Mouse (Mus musculus) liver, adult 2 months (tissue): ENCODE measurements around the gene Pak6. TPM values are rescaled to one million over a fixed set of nuclear protein-coding genes. Genes with fewer than 3 reads are reported as not detected.

Experiments used
- DNase-seq: peaks from one replicate; pipeline ENCODE4 v3.0.0-alpha.2; 2011; ENCODE audit warnings: low read depth, low spot score; ENCODE audit errors: extremely low read depth
- H3K27ac ChIP-seq: fragments of 200-500 bp; replicated peaks from 2 replicates; pipeline ENCODE4 v1.5.1; 2012; ENCODE audit warnings: low read depth, mild to moderate bottlenecking, control low read depth, inconsistent platforms, low read length; ENCODE audit not compliant: insufficient read depth
- H3K27me3 ChIP-seq: fragments of 200-500 bp; 2 replicates; pipeline ENCODE4 v1.6.1; 2012; ENCODE audit warnings: mild to moderate bottlenecking, moderate library complexity, low read length, inconsistent platforms; ENCODE audit not compliant: control insufficient read depth, insufficient read depth
- H3K36me3 ChIP-seq: fragments of 200-500 bp; 2 replicates; pipeline ENCODE4 v1.6.1; 2012; ENCODE audit warnings: low read length, inconsistent platforms; ENCODE audit not compliant: control insufficient read depth, insufficient read depth
- H3K4me1 ChIP-seq: fragments of 200-500 bp; 2 replicates; pipeline ENCODE4 v1.6.1; 2011; ENCODE audit warnings: low read length; ENCODE audit not compliant: control insufficient read depth, insufficient read depth
- H3K4me3 ChIP-seq: fragments of 200-500 bp; 2 replicates; pipeline ENCODE4 v1.5.1; 2011; ENCODE audit warnings: low read depth, mild to moderate bottlenecking, control low read depth, low read length, moderate library complexity; ENCODE audit not compliant: insufficient read depth
- H3K79me2 ChIP-seq: fragments of 200-500 bp; 2 replicates; pipeline ENCODE4 v1.6.1; 2012; ENCODE audit warnings: inconsistent platforms, mild to moderate bottlenecking, low read length, moderate library complexity; ENCODE audit not compliant: control insufficient read depth, insufficient read depth
- H3K9ac ChIP-seq: fragments of 200-500 bp; 2 replicates; pipeline ENCODE4 v1.6.1; 2012; ENCODE audit warnings: low read depth, mild to moderate bottlenecking, control low read depth, inconsistent platforms, low read length
- CTCF ChIP-seq: fragments of 200-500 bp; IDR thresholded peaks from 2 replicates; pipeline ENCODE4 v1.5.1; 2011; ENCODE audit warnings: low read depth, low read length, control low read depth
- POLR2A ChIP-seq: fragments of 200-500 bp; IDR thresholded peaks from 2 replicates; pipeline ENCODE4 v1.6.1; 2011; ENCODE audit warnings: low read length, control low read depth; ENCODE audit not compliant: insufficient read depth; ENCODE audit errors: extremely low read depth
- WGBS: fragments of 180-500 bp; shearing (Covaris S2); methylation state at CpG from one replicate; pipeline ENCODE4 v1.1.7; 2018; 5-methylcytosine and 5-hydroxymethylcytosine counted together
- polyA plus RNA-seq: library from polyadenylated mRNA; depleted of rRNA; stranded (reverse); fragments of >200 nt; gene quantifications from 2 replicates; pipeline ENCODE4 v1.2.3, GENCODE M21; 2012
- total RNA-seq: library from RNA; depleted of rRNA; stranded (reverse); fragments of >200 nt; gene quantifications from 2 replicates; pipeline ENCODE4 v1.2.3, GENCODE M21; 2014

The Pak6 gene
- total and polyA plus RNA-seq, 2 experiments: 0.23 TPM; not detected in 1

DNA sequence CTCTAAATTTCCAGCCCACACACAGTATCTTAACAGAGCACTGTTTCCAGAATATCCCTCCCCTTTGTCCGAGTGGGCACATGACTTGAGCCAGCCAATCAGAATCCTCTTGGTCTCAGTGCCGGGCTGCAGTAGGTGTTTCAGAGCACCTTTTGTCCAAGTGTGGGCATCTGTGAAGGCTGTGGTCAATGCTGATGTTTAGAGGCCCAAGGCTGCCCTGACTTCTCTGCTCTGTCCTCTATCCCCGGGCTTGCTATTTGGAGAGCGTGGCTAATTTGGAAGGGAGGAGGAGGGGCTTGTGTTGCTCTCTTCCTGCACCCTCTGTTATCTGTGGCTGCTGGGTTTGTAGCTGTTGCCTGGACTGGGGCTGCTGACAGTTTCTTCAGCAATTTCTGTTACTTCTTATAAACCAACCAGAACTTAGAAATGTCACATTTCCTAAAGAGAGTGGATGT, 3.1 kb upstream of the Pak6 start:
- peaks cover 8% of the 10 kb centered on the region; the same call in 1 of the 2 replicates for H3K27me3 ChIP-seq
- no peaks in the 10 kb centered on the region for H3K36me3 ChIP-seq
- TF ChIP-seq CTCF (no peak), POLR2A (no peak)
- peak; percentile 24 for DNase-seq
- H3K4me1 ChIP-seq: no peaks in the 10 kb centered on the region
- 4% methylated on average over 4 of the region's 4 CpGs for WGBS
- H3K27ac ChIP-seq: no peak overlapping the region
- H3K4me3 ChIP-seq: peak overlapping the region; percentile 34; the same call in 1 of the 2 replicates
- H3K9ac ChIP-seq: no peak overlapping the region
- H3K79me2 ChIP-seq: no peaks in the 10 kb centered on the region

DNA sequence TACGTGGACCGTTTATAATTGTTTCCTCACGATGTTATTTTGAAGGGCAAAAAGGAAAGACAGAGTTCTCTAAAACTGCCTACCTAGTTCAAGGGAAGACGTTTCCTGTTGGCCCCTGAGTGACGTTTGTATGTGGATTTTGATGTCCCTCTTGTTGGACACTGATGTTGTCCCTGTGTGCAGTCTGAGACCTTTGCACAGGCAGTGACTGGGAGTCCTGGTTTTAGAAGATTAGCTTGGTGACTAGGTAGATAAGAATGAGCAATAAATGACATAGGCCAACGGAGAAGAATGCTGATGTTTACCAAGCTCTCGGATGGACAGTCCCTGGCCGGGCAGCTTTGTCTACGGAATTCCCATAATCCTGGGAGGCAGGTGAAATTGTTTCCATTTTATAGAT, 1.2 kb upstream of the Pak6 start:
- WGBS: 74% methylated on average over 9 of the region's 9 CpGs
- Histone ChIP-seq H3K27ac (no peak overlapping the region), H3K4me3 (no peak overlapping the region), H3K79me2 (no peaks in the 10 kb centered on the region), H3K9ac (no peak overlapping the region), H3K4me1 (no peaks in the 10 kb centered on the region), H3K36me3 (no peaks in the 10 kb centered on the region), H3K27me3 (peaks cover 8% of the 10 kb centered on the region; the same call in 1 of the 2 replicates)
- DNase-seq: no peak
- no peak for TF ChIP-seq POLR2A
- TF ChIP-seq CTCF: no peak

DNA sequence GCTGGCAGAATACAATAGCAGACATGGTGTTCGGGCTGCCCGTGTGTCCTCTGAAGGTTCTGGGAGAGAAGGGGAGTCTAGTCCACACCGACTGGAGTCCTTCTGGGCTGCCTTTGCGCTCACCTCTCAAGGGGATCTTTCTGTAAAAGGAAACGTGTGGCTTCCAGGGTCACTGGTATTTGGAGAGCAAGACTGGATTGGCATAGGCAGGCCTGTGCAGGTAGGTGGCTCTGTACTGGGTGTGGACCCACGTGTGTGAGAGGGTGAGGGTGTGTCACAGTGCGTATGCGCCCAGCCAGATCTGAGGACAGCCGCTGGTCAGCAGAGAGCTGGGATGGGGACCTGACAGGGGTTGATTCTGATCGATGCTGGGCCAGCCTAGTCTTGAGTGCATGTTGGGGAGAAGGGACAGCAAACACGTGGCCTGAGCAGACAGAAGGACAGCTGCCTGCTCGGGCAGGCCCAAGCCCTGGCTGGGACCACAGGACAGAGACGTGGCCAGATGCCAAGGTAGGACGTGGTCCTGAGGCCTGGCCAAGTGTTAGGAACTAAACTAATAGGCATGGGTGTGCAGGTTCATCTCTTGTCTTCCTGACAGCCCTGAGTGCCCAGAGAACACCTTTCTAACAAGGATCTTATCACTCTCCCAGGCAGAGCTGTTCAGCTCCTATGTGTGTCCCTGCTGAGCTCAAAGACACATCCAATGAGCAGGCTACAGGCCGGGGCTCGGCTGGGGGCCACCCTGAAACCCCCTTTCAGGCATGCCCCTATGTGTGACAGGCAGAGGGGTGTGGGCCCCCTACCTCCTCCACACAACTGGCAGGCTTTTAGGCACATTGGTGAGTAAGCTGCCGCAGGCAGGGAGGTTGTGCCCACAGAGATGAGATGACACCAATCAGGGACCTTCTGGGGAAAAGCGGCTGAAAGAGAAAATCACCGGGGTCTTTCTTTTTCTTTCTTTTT, 982 bp downstream of the Pak6 start:
- H3K9ac ChIP-seq: no peak overlapping the region
- no peaks in the 10 kb centered on the region for H3K4me1 ChIP-seq
- DNase-seq: no peak
- H3K27ac ChIP-seq: no peak overlapping the region
- peaks cover 8% of the 10 kb centered on the region; the same call in 1 of the 2 replicates for H3K27me3 ChIP-seq
- TF ChIP-seq CTCF: no peak
- no peak for TF ChIP-seq POLR2A
- no peaks in the 10 kb centered on the region for H3K36me3 ChIP-seq
- H3K4me3 ChIP-seq: no peak overlapping the region; the same call in 1 of the 2 replicates
- WGBS: 56% methylated on average over 19 of the region's 19 CpGs
- no peaks in the 10 kb centered on the region for H3K79me2 ChIP-seq

DNA sequence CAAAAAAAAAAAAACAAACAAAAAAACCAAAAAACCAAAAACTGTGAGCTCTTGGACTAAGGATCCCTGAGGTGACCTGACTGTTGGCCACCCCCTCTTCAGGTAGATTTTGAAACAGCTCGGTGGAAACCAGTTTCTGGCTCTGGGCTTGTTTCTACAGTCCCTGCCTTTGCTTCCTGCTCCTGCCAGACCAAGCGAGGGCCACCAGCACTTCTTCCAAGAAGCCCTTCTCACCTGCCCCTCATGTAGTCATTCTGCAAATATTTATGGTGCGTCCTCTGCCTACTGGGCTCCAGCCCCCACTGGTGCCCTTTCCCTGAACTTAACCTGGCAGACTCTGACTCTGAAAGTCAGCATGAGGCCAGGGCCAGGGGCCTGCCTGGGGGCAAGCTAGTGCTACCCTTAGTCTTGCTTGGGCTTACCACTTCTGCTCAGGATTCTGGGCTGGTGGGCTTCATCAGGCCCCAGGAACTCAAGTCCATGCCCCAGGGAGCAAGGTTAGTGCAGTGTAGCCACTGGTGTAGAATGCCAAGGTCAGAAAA, 1.9 kb downstream of the Pak6 start:
- Histone ChIP-seq H3K4me3 (no peak overlapping the region), H3K27me3 (peaks cover 8% of the 10 kb centered on the region; the same call in 1 of the 2 replicates), H3K27ac (no peak overlapping the region), H3K36me3 (no peaks in the 10 kb centered on the region), H3K9ac (no peak overlapping the region), H3K4me1 (no peaks in the 10 kb centered on the region), H3K79me2 (no peaks in the 10 kb centered on the region)
- TF ChIP-seq CTCF (no peak), POLR2A (no peak)
- 71% methylated on average over 3 of the region's 3 CpGs for WGBS
- no peak for DNase-seq

DNA sequence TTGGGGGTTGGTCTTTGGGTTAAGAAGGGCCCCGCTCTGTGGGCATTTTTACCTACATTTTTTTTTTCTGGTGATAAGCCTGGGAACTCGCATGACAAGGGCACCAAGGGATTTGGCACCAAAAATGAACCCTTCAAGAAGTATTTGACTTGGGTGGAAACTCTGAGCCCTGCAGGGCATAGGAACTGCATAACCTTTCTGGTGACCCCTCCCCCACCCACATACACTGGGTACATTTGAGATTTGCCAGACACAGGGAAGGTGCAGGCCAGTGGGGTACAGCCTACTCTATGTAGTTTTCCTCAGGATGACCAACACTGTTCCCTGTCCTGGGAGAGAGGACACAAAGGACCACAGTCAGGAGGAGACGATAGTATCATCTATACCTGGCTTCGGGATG, 2.5 kb downstream of the Pak6 start:
- WGBS: 92% methylated on average over 4 of the region's 4 CpGs
- TF ChIP-seq CTCF (no peak), POLR2A (no peak)
- no peak overlapping the region for H3K27ac ChIP-seq

DNA sequence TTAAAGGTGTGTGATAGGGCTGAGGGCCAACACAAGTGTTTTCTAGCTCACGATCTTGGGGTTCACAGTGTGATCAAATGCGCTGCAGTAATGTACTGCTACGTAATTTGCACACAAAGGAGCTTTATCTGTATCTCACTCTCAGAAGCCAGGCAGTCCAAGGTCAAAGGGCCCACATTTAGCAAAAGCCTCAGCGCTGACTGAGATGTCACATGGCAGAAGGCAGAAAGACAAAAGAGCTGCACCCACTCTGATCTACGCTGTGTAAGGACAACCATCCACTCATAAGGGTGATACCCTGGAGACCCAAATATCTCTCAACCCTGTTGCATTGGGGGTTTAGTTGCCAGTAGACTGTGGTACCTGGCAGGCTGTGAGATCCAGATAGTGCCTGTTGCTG, 4.1 kb downstream of the Pak6 start:
- DNase-seq: no peak
- WGBS: 59% methylated on average over 5 of the region's 5 CpGs
- H3K79me2 ChIP-seq: no peaks in the 10 kb centered on the region
- H3K4me1 ChIP-seq: no peaks in the 10 kb centered on the region
- peaks cover 8% of the 10 kb centered on the region; the same call in 1 of the 2 replicates for H3K27me3 ChIP-seq
- TF ChIP-seq POLR2A: no peak
- TF ChIP-seq CTCF: no peak
- no peak overlapping the region for H3K4me3 ChIP-seq
- H3K9ac ChIP-seq: no peak overlapping the region
- H3K27ac ChIP-seq: no peak overlapping the region
- no peaks in the 10 kb centered on the region for H3K36me3 ChIP-seq

More for the DNA sequence above, 2.5 kb downstream of the Pak6 start:
- Histone ChIP-seq H3K79me2 (no peaks in the 10 kb centered on the region), H3K9ac (no peak overlapping the region), H3K27me3 (peaks cover 8% of the 10 kb centered on the region; the same call in 1 of the 2 replicates), H3K4me3 (no peak overlapping the region), H3K4me1 (no peaks in the 10 kb centered on the region), H3K36me3 (no peaks in the 10 kb centered on the region)
- DNase-seq: no peak
